In the genomic region with DNA sequence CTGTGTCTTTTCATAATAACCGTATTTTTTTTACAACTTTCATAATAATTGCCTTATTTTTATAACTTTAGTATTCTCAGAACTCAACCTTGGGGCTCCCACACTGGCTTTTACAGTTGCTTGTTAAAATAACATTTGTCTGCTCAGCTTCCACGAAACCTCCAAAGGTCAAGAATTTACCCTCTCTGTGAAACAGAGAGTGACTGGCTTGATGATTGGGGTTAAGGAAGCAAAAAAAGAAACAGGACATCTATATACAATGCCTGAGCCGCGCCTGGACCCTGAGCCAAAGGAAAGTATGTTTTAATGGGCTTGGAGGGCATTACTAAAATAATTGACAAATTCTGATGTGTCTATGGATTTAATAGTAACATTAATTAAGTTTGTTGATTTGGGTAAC, we compare ENCODE assay signal across 22 mouse cellular contexts.
A peak's percentile ranks its signal among the peaks of the same experiment; 100 is the strongest.
DNase-seq lines count a peak whose midpoint lies in the region; ATAC-seq and TF ChIP-seq lines count a peak whose summit lies in the region.
"Had no signal": no experiment of that assay in that cellular context is flagged by ENCODE, and none has a peak within 500 bp of the region (broad histone marks: within the 10 kb centered on the region; RNA-seq: fewer than 3 reads in every experiment).

No protein-coding gene starts in this region.

- H3K4me2 ChIP-seq in kidney, embryonic 14.5 days (replicated peaks; ENCODE audit: low read depth, low read length) = no peak overlapping the region
- no peak overlapping the region for H3K4me2 ChIP-seq in lung, embryonic 16.5 days (ENCODE audit: low read depth, low read length)
- H3K4me2 ChIP-seq in limb, embryonic 14.5 days (replicated peaks; ENCODE audit: low read depth, low read length, severe bottlenecking) = no peak overlapping the region
- H3K4me2 ChIP-seq in midbrain, embryonic 14.5 days (ENCODE audit: low read length) = no peak overlapping the region
- H3K4me2 ChIP-seq: embryonic facial prominence, embryonic 13.5 days; forebrain, embryonic 13.5 days; heart, embryonic 11.5 days; liver, embryonic 12.5 days; lung, embryonic 15.5 days; midbrain, embryonic 11.5 days; neural tube, embryonic 15.5 days had no signal

- TF ChIP-seq CTCF in Patski (IDR thresholded peaks at IDR 0.05) = no peak

- no peak overlapping the region for H3K27ac ChIP-seq in kidney, embryonic 14.5 days (ENCODE audit: low read depth, low read length)
- H3K27ac ChIP-seq in lung, embryonic 16.5 days (ENCODE audit: low read length) = no peak overlapping the region
- no peak overlapping the region for H3K27ac ChIP-seq in limb, embryonic 14.5 days (replicated peaks; ENCODE audit: low read depth, low read length)
- H3K27ac ChIP-seq in midbrain, embryonic 14.5 days (replicated peaks; ENCODE audit: low read depth, low read length) = no peak overlapping the region
- H3K27ac ChIP-seq: embryonic facial prominence, embryonic 13.5 days; forebrain, embryonic 13.5 days; hindbrain, embryonic 10.5 days; hindbrain, postnatal 0 days; liver, embryonic 12.5 days; lung, embryonic 15.5 days; neural tube, embryonic 15.5 days had no signal

- H3K36me3 ChIP-seq in kidney, embryonic 14.5 days (ENCODE audit: control insufficient read depth, insufficient read depth, low read length) = no peaks in the 10 kb centered on the region
- H3K36me3 ChIP-seq in lung, embryonic 16.5 days (ENCODE audit: control insufficient read depth, insufficient read depth, low read length) = no peaks in the 10 kb centered on the region
- no peaks in the 10 kb centered on the region for H3K36me3 ChIP-seq in limb, embryonic 14.5 days (ENCODE audit: control insufficient read depth, insufficient read depth, low read length)
- no peaks in the 10 kb centered on the region for H3K36me3 ChIP-seq in midbrain, embryonic 14.5 days (ENCODE audit: control insufficient read depth, insufficient read depth, low read length)
- H3K36me3 ChIP-seq: embryonic facial prominence, embryonic 13.5 days; hindbrain, embryonic 10.5 days; liver, embryonic 12.5 days; lung, embryonic 15.5 days; neural tube, embryonic 15.5 days had no signal

- no peaks in the 10 kb centered on the region for H3K9me3 ChIP-seq in kidney, embryonic 14.5 days (ENCODE audit: control insufficient read depth, low read length)
- H3K9me3 ChIP-seq in lung, embryonic 16.5 days (ENCODE audit: control insufficient read depth, low read length) = no peaks in the 10 kb centered on the region
- no peaks in the 10 kb centered on the region for H3K9me3 ChIP-seq in limb, embryonic 14.5 days (ENCODE audit: control insufficient read depth, low read length)
- H3K9me3 ChIP-seq in midbrain, embryonic 14.5 days (ENCODE audit: control insufficient read depth, low read length) = no peaks in the 10 kb centered on the region
- H3K9me3 ChIP-seq: embryonic facial prominence, embryonic 13.5 days; forebrain, embryonic 13.5 days; hindbrain, embryonic 10.5 days; liver, embryonic 12.5 days; lung, embryonic 15.5 days; neural tube, embryonic 15.5 days had no signal

- DNase-seq in kidney, postnatal 4 days = no peak
- DNase-seq in lung, adult 18-20 months = no peak
- DNase-seq in Patski (ENCODE audit: low read depth, low spot score) = no peak
- DNase-seq in limb, embryonic 14.5 days (ENCODE audit: low spot score) = no peak
- no peak for DNase-seq in midbrain, embryonic 14.5 days
- DNase-seq: adrenal gland, postnatal 14 days; cerebellum, adult 9-11 months; thymus, adult 18-20 months; thymus, postnatal 4 days had no signal

- peak; percentile 60; the same call in 1 of the 2 replicates for ATAC-seq in kidney, embryonic 14.5 days (ENCODE audit: low FRiP score, low TSS enrichment)
- ATAC-seq in lung, embryonic 16.5 days (ENCODE audit: low read depth) = peak; percentile 62; the same call in 1 of the 2 replicates
- ATAC-seq in Patski = peak; percentile 67
- ATAC-seq in limb, embryonic 14.5 days (ENCODE audit: low FRiP score, low read depth) = peak; percentile 24; the same call in 1 of the 2 replicates
- no peak for ATAC-seq in midbrain, embryonic 14.5 days (ENCODE audit: low FRiP score, low TSS enrichment)
- ATAC-seq: forebrain, embryonic 13.5 days; hindbrain, postnatal 0 days; intestine, embryonic 16.5 days; liver, embryonic 12.5 days had no signal

- POLR2A ChIA-PET in Patski (lab: Charles Lee) = no interaction called here

- no peaks in the 10 kb centered on the region for H3K27me3 ChIP-seq in kidney, embryonic 14.5 days (ENCODE audit: control insufficient read depth, insufficient read depth, low read length)
- H3K27me3 ChIP-seq in lung, embryonic 16.5 days (ENCODE audit: control insufficient read depth, insufficient read depth, low read depth, low read length) = no peaks in the 10 kb centered on the region
- H3K27me3 ChIP-seq in Patski = no peaks in the 10 kb centered on the region
- H3K27me3 ChIP-seq in limb, embryonic 14.5 days (ENCODE audit: control insufficient read depth, insufficient read depth, low read length) = no peaks in the 10 kb centered on the region
- no peaks in the 10 kb centered on the region for H3K27me3 ChIP-seq in midbrain, embryonic 14.5 days (ENCODE audit: control insufficient read depth, insufficient read depth, low read length)
- H3K27me3 ChIP-seq: embryonic facial prominence, embryonic 13.5 days; forebrain, embryonic 13.5 days; liver, embryonic 12.5 days; lung, embryonic 15.5 days; neural tube, embryonic 15.5 days had no signal

- H3K9ac ChIP-seq in kidney, embryonic 14.5 days (ENCODE audit: low read depth, low read length) = no peak overlapping the region
- H3K9ac ChIP-seq in lung, embryonic 16.5 days (ENCODE audit: low read length) = no peak overlapping the region
- no peak overlapping the region for H3K9ac ChIP-seq in limb, embryonic 14.5 days (ENCODE audit: low read depth, low read length, severe bottlenecking)
- H3K9ac ChIP-seq in midbrain, embryonic 14.5 days (replicated peaks; ENCODE audit: low read length) = no peak overlapping the region
- H3K9ac ChIP-seq: embryonic facial prominence, embryonic 13.5 days; forebrain, embryonic 13.5 days; liver, embryonic 12.5 days; lung, embryonic 15.5 days; neural tube, embryonic 15.5 days had no signal

- in situ Hi-C loops in Patski (cut with MboI; ENCODE audit: low pct_unique_long_range_greater_than_20kb) = no loop called here

- WGBS in kidney, embryonic 14.5 days = 23% methylated on average over 4 of the region's 4 CpGs
- 39% methylated on average over 4 of the region's 4 CpGs for WGBS in lung, embryonic 16.5 days
- 22% methylated on average over 4 of the region's 4 CpGs for WGBS in limb, embryonic 14.5 days
- 78% methylated on average over 4 of the region's 4 CpGs for WGBS in midbrain, embryonic 14.5 days

- H3K4me3 ChIP-seq in kidney, embryonic 14.5 days (ENCODE audit: low read length) = no peak overlapping the region
- no peak overlapping the region for H3K4me3 ChIP-seq in lung, embryonic 16.5 days (ENCODE audit: low read length)
- H3K4me3 ChIP-seq in limb, embryonic 14.5 days (replicated peaks; ENCODE audit: low read length) = no peak overlapping the region
- no peak overlapping the region for H3K4me3 ChIP-seq in midbrain, embryonic 14.5 days (replicated peaks; ENCODE audit: low read depth, low read length)
- H3K4me3 ChIP-seq: embryonic facial prominence, embryonic 13.5 days; erythroblast, embryonic 14.5 days; forebrain, embryonic 13.5 days; hindbrain, embryonic 10.5 days; liver, embryonic 12.5 days; lung, embryonic 15.5 days; neural tube, embryonic 15.5 days had no signal

- TF ChIP-seq POLR2A in limb, embryonic 14.5 days (IDR thresholded peaks at IDR 0.05; ENCODE audit: borderline replicate concordance, extremely low read depth, insufficient read depth, insufficient read length) = no peak

- peaks cover 13% of the 10 kb centered on the region; the same call in 1 of the 2 replicates for H3K4me1 ChIP-seq in kidney, embryonic 14.5 days (ENCODE audit: control insufficient read depth, insufficient read depth, low read length)
- H3K4me1 ChIP-seq in lung, embryonic 16.5 days (replicated peaks; ENCODE audit: control insufficient read depth, insufficient read depth, low read length) = peaks cover 9% of the 10 kb centered on the region; the same call in 1 of the 2 replicates
- peaks cover 16% of the 10 kb centered on the region for H3K4me1 ChIP-seq in limb, embryonic 14.5 days (ENCODE audit: control insufficient read depth, insufficient read depth, low read length)
- no peaks in the 10 kb centered on the region for H3K4me1 ChIP-seq in midbrain, embryonic 14.5 days (ENCODE audit: control insufficient read depth, insufficient read depth, low read length)
- H3K4me1 ChIP-seq: liver, embryonic 12.5 days had no signal

- CTCF ChIA-PET in Patski (lab: Charles Lee) = interaction anchor here (1.0 kb wide), 2 partner anchors 9 to 16 kb away, joined by 3 to 4 read pairs; no protein-coding TSS in a partner anchor
